Mouse (Mus musculus) activated CD4-positive, CD25-positive, alpha-beta regulatory T cell, adult 4 months (primary cell): ENCODE results near the gene Nop10. TPM values are rescaled to one million over a fixed set of nuclear protein-coding genes. Genes with fewer than 3 reads are reported as not detected.
"Not testable (repeated sequence)": the region's sequence is repeated elsewhere in the genome, so short reads cannot be mapped to it uniquely, and the experiment has no call there.

Source experiments
- ATAC-seq: one replicate; pipeline ENCODE4 v1.8.0; 2017
- polyA plus RNA-seq, 2 experiments: library from polyadenylated mRNA; unstranded; fragments of 100-300 nt; shearing (Covaris generic); gene quantifications; one replicate each; pipeline ENCODE4 v1.2.1; 2017

Gene Nop10
- polyA plus RNA-seq, 2 experiments from 2014 or later = 171 to 211 TPM

DNA sequence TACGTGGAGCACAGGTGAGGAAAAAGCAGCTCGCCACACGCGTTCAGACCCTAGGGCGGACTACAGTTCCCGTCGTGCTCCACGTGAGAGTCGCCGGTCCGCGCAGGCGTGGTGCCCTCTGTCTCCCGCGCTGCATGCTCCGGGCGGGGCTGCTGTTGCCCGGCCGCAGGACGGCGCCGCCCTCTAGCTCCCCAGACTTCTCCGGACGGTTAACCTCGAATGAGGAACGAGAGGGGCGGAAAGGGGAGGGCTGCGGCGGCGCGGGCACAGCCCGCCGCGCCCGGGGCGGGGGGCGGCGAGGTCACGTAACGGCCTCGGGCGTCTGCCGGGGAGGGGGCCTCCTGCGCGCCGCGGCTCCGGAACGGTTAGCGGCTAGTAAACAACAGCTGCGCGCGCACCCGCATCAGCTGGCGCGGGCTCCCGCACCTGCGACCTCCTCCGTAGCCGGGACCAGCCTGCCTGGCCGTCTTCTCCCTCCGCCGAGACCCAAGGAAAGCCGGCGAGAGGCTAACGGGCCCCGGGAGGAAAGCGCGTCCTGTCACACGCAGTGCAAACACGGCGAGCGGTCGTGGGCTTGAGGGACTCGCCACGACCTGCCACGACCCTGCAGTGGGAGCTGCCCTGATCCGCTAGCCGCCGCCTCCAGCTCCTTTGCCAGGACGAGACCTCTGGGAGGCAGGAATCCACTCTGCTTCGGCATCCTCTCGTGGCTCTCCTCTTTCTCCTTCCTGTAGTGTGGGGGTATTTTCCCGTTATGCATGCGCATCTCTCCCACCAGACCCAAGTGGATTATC lies 3.9 kb downstream of the Nop10 start, which contains the start of gene Slc12a6:
Slc12a6 (plus strand) TSS at position 378 of the 794 bp plus-strand sequence.
- peak; percentile 68 for ATAC-seq

DNA sequence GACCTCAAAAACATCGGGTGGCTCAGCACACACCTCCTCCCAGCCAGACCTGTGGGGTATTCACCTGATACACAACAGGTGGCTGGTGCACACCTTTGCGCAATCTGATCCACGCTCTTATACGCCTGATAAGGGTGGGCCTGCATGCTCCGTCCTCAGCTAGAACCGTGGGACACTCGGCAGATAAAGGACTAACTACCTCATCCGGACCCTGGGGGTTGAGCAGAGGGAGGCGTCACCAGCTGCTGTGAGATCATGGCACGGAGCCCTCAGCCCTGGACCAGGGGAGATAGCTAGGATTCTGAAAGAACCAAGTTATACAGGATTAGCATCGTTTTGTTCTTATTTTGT lies 4.5 kb downstream of the Nop10 start, which contains the start of gene Gm21985:
Gm21985 (plus strand) TSS at position 73 of the 351 bp plus-strand sequence.
- ATAC-seq = peak; percentile 19

DNA sequence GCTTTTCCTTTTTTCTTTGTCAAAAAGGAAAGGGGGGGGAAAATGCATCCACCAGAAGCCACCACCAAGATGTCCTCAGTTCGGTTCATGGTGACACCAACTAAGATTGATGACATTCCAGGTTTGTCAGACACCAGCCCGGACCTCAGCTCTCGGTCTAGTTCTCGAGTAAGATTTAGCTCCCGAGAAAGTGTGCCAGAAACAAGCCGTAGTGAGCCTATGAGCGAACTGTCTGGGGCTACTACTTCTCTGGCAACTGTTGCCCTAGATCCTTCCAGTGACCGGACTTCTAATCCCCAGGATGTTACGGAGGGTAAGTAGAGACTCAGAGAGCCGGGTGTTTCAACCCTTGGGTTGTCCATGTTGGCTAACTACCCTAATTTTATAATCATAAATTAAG lies 5.1 kb downstream of the Nop10 start:
- no peak for ATAC-seq

DNA sequence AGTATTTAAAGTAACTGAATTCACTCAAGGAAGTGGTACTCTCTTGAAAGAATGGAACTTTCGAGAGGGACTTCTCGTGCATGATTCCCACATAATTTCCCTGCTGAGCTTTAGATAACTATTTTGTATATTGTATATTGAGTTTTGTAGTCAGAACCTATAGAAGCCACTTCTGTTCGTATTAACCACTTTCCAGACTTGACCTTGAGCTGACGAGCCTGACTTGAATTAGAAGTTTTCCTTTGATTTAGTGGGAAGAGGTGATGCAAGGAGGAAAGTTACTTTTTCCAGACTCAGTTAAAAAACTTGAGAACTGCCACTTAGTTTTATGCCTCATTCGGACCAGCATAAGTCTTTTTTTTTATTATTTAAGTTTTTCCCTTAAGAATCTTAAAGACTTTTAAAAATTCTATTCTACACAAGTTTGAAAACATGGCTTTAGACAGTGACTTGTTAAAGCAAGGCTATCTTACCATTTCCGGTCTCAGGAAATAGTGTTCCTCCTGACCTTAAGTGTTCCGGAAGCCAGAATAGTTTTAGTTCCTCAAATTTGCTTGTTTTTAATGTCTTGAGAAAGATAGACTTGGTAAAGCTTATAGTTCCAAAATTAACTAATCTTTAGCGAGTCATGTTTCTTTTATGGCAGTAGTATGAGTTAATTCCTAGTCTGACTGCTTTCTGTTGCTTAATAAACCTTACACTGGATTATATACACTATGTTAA lies 6.0 kb downstream of the Nop10 start:
- ATAC-seq = peak; percentile 15

DNA sequence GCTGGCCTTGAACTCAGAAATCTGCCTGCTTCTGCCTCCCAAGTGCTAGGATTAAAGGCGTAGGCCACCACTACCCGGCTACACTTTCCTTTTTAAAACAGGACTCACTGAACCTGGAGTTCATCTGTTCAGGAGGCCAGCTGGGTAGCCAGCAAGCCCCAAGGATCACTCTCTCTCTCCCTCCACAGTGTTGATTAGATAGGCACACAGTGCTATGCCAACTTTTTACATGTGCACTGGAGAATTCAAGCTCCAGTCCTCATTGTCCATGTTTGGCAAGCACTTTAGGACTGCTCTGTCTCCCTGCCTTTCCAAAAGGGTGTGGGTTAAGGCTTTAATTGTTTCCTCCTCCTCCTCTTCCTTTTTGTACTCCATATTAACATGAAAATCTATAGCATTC lies 8.3 kb downstream of the Nop10 start:
- ATAC-seq = no peak

DNA sequence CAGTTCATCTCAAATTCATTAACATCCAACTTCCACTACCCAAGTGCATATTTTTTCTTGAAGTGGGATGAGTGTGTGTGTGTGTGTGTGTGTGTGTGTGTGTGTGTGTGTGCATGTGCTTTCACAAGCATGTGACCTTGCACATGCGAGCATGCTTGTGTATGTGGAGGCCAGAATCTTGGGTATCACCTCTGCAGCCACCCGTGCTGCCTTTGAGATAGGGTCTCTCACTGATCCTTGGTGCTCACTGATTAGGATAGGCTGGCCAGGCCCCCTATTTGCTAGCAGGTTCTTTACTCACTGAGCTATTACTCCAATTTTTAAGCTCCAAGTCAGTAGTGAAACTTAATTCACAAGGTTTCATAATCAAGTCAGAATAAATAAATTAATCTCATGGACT lies 11.2 kb downstream of the Nop10 start:
- ATAC-seq = no peak

DNA sequence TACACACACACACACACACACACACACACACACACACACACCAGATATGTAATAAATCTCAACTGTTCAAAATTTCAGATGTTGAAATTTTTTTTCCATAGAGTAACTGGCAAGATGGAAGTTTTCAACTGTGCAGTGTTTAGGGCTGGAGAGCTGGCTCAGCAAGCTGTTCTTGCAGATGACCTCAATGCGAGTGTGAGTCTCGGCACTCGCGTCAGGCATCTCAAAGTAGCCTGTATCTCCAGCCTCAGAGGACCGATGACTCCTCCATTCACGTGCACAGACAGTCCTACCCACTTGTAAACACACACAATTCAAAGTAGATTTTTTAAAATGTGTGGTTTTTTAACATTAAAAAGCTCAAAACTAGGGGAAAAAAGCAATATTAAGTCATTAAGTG lies 11.7 kb downstream of the Nop10 start:
- ATAC-seq = no peak

DNA sequence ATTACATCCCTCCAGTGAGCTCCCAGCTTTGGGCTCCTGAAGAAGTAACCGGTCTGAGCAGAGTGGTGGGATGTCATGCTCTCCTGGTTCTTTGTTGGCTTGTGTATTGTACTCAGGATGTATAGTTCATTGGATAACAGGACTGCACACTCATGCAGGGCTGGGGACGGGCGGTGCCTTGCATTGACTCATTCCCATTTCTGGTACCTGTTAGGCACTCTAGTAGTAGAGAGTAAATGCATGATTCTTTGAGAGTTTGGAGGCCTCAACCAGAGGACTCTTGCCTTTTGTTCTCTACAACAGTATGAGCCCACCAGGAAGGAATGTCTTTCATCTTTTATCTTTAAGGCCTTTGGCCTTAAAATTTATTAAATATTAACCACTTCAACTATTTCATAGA lies 15.1 kb downstream of the Nop10 start:
- ATAC-seq = no peak

DNA sequence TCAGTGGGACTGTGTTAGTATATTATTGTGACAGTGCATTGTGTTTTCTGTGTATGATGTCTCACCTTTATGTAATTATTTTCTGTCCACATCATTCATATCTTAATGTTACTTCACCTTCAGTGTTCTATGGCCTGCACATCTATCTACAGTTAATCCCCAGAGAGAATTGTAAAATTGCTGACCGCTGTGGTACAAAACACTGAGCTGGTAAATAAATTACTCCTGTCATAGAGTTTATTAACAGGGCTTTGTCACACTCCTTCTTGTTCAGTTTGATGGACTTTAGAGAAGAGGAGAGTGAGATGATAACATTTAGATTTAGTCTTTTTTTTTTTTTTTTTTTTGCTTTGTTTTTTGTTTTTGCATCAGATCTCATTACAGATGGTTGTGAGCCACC lies 21.1 kb downstream of the Nop10 start:
- no peak for ATAC-seq

DNA sequence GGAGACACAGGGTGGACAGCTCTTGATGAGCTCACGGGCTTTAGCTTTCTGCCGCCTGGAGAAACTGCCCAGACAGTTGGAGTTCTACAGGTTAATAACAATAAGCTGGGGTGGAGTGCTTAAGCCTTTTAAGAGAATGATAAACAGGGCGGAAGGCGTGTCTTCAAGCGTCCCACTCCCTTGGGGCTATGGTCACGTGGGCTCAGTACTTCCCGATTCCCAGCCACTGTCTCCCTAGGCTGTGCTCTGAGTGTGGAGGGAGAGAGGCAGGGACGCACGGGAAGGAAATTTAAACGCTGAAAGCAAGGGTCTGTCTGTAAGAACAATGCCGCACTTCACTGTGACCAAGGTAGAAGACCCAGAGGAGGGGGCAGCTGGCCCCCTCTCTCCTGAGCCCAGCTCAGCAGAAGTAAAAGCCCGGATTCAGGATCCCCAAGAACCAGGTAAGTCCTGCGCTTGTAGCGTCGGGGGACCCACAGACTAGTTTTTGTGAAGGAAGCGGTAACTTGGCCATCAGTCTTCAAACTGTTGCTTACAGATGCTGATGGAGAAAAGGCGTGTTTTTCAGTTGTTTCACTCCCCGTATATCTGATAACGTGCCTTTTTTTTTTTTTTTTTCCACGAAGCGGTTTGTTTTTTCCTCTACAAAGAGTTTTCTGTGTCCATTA lies 22.8 kb downstream of the Nop10 start:
- ATAC-seq = peak; percentile 63

DNA sequence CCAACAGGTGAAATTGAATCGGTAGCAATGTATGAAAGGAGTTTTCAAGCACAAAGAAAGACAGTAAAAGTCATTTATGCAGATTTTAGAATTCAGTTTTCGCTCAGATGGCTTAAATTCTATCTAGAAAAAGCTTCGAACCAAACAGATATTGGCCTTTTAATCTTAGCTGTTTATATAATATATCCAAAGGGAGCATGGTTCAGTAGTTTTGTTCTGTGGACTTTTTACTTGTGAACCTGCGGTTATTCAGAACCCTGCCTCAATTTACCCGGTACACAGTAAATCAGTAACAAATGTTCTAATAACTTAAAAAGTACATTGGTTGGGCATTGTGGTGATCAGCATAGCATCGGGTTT lies 23.3 kb downstream of the Nop10 start:
- ATAC-seq = no peak

DNA sequence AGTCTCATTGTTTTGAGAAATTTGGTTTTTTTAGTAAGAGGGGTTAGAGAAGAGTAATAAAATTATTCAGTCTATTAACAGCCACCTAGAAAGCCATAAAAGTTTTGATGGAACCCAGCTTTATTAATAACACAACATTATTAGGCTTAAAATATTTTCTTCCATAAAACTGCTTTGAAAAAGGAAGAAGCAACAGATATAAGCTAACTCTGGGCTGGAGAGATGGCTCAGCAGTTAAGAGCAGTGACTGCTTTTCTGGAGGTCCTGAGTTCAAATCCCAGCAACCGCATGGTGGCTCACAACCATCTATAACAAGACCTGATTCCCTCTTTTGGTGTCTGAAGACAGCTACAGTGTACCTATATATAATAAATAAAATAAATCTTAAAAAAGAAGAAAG lies 24.3 kb downstream of the Nop10 start:
- not testable (repeated sequence) for ATAC-seq

DNA sequence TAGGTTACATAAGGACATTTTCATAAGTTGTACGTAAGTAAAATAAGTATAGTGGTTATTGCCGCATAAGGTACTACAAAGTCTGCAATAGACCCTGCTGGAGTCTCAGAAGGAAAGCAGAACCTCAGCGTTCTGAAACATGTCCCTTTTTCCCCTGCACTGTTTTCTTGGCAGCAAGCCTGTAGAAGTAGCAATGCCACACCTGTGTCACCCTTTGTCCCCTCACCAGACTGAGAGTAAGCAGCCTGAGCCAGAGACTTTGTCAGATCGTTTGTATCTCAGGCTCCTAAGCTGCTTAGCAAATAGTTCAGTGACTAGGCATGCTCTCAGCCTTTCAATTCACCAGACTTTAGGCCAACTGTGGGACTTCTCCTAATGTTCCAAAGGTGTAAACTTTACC lies 25.3 kb downstream of the Nop10 start:
- no peak for ATAC-seq

DNA sequence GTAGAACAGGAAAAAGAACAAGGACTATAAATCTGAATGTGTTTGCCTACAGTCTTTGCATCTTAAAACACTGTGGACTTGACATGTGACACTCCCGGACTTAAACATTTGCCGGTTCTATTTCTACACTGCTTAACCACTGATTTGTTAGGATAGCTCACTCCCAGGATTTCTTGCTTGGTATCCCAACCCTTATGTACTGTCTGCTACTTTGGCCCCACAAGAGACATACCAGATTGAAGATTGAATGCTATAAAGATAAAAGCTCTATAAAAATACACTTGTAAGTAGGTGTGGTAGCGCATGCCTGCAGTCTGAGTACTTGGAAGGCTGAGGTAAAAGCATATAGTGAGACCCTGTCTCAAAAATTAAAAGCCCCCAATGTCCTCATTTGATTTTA lies 27.8 kb downstream of the Nop10 start:
- ATAC-seq = no peak

DNA sequence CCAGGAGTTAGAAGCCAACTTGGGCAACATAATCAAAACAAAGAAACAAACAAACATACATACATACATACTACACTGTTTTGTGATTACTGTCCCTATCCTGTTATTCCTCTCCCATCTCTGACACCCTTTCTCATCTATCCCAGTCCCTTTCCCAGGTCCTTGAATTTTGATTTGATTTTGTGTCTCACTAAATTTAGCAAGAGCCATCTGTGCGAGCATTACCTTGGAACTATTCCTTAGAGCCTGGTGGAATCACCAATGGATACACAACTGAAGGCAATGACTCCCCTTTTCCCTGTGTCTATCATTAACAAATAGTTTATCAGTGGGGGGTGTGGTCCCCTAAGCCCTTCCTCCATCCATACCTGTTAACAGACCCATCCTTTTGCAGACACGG lies 31.1 kb downstream of the Nop10 start:
- ATAC-seq = no peak

DNA sequence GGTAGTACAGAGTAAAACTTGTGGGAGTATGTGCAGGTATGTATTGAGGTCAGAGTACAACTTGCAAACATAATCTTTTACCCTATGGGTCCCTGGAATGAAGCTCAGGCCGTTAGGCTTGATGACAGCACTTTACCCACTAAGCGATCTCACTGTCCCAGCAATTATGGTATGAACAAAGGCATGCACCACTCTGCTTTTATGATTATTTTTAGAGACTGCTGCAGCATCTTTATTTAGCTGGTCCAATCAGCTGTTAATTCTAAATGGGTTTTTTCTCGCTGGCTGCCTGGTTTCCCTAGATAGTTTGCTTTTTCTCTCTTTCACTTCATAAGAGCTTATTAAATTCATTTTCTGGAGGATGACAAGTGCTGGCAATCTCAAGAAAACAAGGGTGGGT lies 34.5 kb downstream of the Nop10 start:
- ATAC-seq = no peak

DNA sequence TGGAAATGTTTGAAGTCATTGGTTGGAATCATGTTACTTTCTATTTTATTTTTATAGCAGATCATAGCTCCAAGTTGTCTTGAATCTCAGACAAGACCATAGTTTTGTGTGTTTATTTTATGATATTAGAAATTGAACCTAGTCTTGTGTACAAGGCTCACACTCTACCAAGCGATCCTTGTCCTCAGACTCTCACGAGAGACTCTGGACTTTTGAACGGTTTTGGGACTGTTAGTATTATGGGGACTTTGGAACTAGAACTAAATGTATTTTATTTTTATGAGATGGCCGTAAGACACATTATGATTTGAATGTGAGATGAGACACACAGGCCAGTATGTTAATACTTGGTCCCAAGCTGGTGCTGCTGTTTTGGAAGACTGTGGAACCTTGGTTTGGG lies 36.5 kb downstream of the Nop10 start:
- ATAC-seq = no peak

DNA sequence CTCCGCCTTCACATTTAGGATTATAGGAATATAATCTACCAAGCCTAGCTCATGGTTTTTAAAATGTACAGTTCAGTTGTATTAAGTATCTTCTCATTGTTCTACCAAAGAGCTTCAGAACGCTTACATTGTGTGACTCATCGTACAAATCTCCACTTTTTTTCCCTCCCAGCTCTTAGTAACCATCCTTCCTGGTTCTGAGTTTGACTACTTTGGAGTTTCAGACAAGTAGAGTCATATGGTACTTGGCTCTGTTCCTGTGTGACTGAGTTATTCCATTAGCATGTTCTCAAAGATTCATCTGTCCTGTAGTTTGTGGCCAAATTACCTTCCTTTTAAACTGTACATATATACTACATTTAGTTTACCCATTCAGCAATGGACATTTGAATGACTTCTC lies 46.9 kb downstream of the Nop10 start:
- no peak for ATAC-seq

DNA sequence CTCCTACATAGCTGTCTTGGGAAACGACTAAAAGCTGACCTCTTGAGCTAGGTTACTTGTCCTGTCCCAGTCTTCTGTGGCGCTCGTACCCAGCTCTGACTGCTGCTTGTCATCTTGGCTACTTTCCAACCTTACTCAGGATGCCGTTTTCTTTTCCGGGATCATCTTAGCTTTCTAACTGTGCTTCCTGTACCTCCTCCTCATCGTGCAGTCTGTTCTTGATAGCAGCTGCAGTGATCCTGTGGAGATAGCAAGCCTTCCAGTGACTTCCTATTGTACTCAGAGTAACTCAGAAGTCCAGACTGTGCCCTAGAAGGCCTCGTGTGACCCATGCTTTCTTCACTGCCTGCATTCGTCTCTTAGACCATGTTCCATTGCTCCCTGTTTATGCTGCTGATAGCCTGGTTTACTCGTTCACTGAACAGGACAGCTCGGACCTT lies 47.5 kb downstream of the Nop10 start:
- peak; percentile 37 for ATAC-seq
